Mouse (Mus musculus): ENCODE measurements at regions not wholly inside any gene's neighbourhood (a gene's known extent, or its start where the extent isn't known, plus 50 kb on each side); places are given as distances from the start of the nearest gene placed in this dataset.
"Not testable (repeated sequence)": the region's sequence is repeated elsewhere in the genome, so short reads cannot be mapped to it uniquely, and the experiment has no call there.

- no peak for DNase-seq
Measured at GRCm38 (mm10) chr15:93094202-93095135, 180.5 kb downstream of the Gxylt1 start.

- DNase-seq = no peak
Measured at GRCm38 (mm10) chr15:93091396-93091795, 183.6 kb downstream of the Gxylt1 start.

- peak; percentile 85 for DNase-seq
Measured at GRCm38 (mm10) chr15:93089347-93089746, 185.6 kb downstream of the Gxylt1 start.

- DNase-seq = no peak
Measured at GRCm38 (mm10) chr15:93084967-93085617, 189.9 kb downstream of the Gxylt1 start.

GRCm38 (mm10) chr15:93074070-93074469 is 200.9 kb downstream of the Gxylt1 start:
- peak; percentile 22 for DNase-seq

GRCm38 (mm10) chr15:93062213-93063131 is 212.5 kb downstream of the Gxylt1 start:
- peak; percentile 10 for DNase-seq

- no peak for DNase-seq
Measured at GRCm38 (mm10) chr15:93053471-93053870, 221.5 kb downstream of the Gxylt1 start.

GRCm38 (mm10) chr15:93027185-93027584 is 247.8 kb downstream of the Gxylt1 start:
- DNase-seq = no peak

GRCm38 (mm10) chr15:93026456-93027078 is 248.4 kb downstream of the Gxylt1 start:
- DNase-seq = no peak

GRCm38 (mm10) chr15:93025791-93026190 is 249.2 kb downstream of the Gxylt1 start:
- DNase-seq = no peak

GRCm38 (mm10) chr15:93024171-93024570 is 250.8 kb downstream of the Gxylt1 start:
- no peak for DNase-seq

- DNase-seq = no peak
Measured at GRCm38 (mm10) chr15:93011166-93011565, 263.8 kb downstream of the Gxylt1 start.

- no peak for DNase-seq
Measured at GRCm38 (mm10) chr15:93010629-93011028, 264.4 kb downstream of the Gxylt1 start.

- DNase-seq = peak; percentile 58
Measured at GRCm38 (mm10) chr15:93005751-93006231, 269.2 kb downstream of the Gxylt1 start.

GRCm38 (mm10) chr15:93005186-93005585 is 269.8 kb downstream of the Gxylt1 start:
- DNase-seq = not testable (repeated sequence)

- no peak for DNase-seq
Measured at GRCm38 (mm10) chr15:93004551-93004950, 270.4 kb downstream of the Gxylt1 start.

GRCm38 (mm10) chr15:93003233-93003632 is 271.7 kb downstream of the Gxylt1 start:
- DNase-seq = peak; percentile 22

GRCm38 (mm10) chr15:93002002-93002904 is 272.7 kb downstream of the Gxylt1 start:
- peak; percentile 46 for DNase-seq

GRCm38 (mm10) chr15:93001346-93002001 is 273.5 kb downstream of the Gxylt1 start:
- peak; percentile 48 for DNase-seq

- peak; percentile 27 for DNase-seq
Measured at GRCm38 (mm10) chr15:93000121-93000520, 274.9 kb downstream of the Gxylt1 start.

All from adrenal gland, postnatal 10 days (tissue).